Mouse (Mus musculus) ovary, postnatal 36 days (tissue): ENCODE measurements around the gene Rpl3l.
"Not testable (repeated sequence)": the region's sequence is repeated elsewhere in the genome, so short reads cannot be mapped to it uniquely, and the experiment has no call there.

Source experiments
- DNase-seq: peaks from one replicate; pipeline ENCODE4 v3.0.0; 2022; ENCODE audit warnings: low spot score, mixed read lengths

Gene Rpl3l

DNA sequence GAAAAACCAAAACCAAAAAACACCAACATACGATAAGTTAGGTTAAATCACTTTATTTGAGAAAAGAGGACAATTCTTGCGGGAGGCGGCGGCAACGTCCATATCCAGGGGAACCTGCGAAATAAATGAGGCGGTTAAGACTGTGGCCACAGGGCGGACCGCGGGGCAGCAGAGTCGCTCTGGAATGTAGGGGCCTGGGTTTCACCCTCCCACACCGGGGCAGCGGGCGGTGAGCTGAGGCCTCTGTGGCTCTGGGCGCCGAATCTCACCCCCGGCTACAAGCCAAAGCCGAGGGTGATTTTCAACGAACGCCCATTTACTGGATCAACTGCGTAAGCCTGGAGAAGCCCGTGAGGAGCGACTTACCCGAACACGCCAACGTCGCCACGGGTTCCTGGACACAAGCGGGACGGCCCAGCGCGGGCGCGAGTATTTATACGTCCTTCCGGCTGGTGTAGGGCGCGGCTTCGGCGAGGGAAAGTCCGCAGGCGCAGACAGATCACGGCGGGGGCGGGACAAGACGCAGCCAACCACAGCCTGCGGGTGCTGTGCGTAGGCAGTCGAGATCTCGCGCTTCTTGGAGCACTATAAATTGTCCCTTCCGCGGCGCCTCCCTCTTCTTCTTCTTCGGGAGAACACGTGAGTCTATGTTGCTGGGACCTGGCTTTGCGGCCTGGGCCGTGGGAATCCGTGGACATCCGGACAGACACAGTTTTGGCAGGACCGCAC, 8.0 kb upstream of the Rpl3l start:
- DNase-seq: peak; percentile 97

DNA sequence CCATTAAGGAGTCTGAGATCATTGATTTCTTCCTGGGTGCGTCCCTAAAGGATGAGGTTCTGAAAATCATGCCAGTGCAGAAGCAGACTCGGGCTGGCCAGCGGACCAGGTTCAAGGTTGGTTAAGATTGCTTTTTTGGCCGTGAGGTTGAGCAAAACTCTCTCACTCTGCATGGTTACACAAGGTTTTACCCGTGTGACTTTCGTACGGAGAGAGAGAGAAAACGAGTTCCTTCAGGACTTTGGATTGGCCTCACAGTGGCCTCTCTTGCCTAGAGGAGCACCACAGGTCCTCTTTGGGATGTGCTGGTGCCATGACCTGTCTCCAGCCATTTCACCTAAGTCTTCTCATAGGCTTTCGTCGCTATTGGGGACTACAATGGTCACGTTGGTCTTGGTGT, 7.0 kb upstream of the Rpl3l start:
- DNase-seq: not testable (repeated sequence)

DNA sequence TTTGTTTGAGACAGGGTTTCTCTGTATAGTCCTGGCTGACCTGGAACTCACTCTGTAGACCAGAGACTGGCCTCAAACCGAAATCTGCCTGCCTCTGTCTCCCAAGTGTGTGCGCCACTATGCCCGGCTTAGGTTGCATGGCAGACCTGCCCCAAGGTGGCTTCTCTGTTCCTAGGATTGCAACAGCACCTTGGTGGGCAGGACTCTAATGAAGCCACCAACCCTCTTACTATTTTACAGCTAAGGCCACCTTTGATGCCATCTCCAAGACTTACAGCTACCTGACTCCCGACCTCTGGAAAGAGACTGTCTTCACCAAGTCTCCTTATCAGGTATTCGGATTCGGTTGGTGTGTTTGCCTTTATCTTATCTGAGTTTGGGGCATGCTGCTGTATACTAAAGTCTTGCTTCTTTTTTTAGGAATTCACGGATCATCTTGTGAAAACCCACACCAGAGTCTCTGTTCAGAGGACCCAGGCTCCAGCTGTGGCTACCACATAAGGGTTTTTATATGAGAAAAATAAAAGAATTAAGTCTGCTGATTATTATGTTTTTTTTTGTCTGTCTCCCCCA, 6.2 kb upstream of the Rpl3l start:
- DNase-seq: not testable (repeated sequence)

DNA sequence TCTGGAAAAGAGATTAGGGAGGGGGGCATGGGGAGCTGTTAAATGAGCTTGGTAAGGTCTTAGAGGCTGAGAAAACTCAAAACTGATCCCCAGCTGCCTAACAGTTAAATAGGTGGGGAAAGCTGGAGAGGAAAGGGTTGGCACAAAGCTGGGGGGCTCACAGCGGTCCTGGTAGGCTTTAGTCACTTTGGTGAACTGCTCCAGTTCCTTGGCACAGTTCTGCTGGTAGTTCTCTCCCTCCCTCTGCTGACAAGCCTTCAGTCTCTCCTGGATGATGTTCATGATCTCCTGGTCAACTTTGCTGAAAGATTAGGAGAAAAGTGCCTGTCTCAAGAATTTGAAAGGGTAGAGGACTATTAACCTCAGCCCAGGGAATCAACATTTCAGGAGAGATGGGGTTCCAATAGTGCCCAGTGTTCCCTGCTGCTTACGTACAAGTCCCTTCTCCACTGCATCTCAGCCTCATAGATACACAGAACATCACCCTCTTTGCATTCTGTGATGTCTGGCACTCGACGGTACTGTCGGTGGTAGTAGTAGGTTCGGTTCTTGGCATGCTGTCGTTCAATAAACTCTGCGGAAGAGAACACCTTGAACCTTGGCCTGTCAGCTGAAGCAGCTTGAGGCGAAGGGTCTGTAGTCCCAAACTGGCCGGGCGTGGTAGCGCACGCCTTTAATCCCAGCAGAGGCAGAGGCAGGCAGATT, 5.2 kb upstream of the Rpl3l start:
- no peak for DNase-seq

DNA sequence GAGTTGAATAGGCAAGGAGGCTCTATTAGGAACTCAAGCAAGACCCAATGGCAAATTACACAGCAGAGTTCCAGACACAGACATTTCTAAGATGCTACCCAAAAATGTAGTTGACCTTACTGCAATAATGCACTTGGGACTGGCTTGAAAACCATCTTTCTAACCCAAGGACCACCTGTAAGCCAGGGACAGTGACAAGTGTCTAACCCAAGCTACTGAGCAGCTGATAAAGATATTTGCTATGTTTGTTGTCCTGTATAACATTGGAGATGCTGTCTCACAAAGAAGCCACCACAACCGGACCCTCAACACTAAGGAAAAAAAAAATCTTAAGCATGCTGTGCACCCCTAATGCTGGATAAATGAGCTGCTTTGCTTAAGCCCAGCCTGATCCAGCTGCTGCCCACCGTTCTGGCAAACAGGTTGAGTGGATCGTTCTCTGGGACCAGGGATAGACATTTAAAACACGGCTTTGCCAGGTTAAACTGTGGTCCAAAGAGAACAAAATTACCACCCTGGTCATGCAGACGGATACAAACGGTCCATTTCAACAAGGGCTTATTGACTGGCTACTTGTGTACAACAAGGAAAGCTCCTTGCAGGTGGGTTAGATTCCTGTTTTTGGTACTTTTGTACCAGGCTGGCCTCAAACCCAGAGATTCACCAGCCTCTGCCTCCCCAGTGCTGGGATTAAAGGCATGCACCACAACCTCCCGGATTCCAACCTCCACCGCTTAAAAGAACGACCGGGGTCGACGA, 4.3 kb upstream of the Rpl3l start:
- DNase-seq: no peak

DNA sequence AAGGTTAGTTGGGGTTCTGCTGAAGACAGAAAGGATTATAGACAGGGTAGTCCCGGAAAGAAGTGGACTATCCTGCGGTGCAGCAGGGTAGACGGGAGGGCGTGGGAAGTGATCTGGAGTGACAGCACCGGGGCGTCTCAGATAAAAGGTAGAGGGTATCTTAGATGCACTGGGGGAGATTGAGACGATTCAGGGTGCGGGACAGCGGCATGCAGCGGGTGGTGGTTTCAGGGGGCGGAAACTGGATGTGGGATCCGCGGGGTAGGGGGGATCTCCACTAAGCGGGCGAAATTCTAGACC, 3.8 kb upstream of the Rpl3l start:
- DNase-seq: no peak

DNA sequence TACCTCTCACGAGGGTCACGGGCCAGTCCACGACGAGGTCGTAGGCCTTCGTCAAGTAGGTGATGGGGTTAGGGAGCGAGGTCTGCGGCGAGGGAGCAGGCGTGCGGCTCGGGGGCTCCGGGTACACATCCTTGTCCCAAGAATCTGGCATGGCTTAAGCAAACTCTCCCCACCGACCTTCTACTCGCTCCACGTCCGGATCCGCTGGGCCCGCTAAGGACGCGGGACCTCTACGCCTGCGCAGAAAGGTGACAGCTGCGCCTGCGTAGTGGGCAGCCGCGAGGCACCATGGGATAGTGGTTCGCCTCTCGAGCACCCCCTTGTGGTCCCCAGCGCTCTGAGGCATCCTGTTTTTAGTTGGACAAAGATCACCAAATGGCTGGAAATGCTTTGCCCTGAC, 3.4 kb upstream of the Rpl3l start, which contains the start of gene Ndufb10:
Gene Ndufb10 (minus strand): TSS at position 295 of the 400 bp plus-strand sequence.
- peak; percentile 96 for DNase-seq

DNA sequence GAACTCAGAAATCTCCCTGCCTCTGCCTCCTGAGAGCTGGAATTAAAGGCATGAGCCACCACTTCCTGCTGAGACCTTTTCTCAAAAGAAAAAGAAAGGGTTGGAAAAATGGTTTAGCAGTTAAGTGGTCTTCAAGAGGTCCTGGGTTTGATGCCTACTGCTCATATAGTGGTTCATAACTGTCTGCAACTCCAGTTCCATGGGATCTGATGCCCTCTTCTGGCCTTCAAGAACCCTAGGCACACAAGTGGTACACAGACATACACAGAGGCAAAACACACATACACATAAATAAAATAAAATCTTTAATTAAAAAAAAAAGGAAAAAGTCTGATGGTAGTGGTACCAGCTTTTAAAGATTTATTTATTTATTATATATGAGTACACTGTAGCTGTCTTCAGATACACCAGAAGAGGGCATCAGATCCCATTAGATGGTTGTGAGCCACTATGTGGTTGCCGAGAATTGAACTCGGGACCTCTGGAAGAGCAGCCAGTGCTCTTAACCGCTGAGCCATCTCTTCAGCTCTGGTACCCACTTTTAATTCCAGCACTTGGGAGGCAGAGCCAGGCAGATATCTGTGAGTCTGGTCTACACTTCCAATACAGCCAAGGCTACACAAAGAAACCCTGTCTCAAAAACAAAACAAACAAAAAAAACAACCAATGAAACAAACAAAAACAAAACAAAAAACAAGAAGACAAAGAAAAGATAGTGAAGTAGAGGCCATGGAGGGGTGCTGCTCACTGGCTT, 1.8 kb upstream of the Rpl3l start:
- DNase-seq: no peak

DNA sequence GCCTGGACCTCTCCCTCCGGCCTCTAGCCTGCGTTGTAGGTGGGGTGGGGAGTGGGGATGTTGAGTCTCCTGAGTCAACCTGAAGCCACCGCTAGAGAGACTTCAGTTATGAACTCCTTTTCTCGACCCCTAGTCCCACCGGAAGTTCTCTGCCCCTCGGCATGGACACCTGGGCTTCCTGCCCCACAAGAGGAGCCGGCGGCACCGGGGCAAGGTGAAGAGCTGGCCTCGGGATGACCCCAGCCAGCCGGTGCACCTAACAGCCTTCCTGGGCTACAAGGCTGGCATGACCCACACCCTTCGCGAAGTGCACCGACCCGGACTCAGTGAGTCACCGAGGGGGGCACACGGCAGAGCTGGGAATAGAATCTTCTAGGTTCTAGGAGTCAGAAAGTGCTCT, 564 bp downstream of the Rpl3l start:
- DNase-seq: no peak

DNA sequence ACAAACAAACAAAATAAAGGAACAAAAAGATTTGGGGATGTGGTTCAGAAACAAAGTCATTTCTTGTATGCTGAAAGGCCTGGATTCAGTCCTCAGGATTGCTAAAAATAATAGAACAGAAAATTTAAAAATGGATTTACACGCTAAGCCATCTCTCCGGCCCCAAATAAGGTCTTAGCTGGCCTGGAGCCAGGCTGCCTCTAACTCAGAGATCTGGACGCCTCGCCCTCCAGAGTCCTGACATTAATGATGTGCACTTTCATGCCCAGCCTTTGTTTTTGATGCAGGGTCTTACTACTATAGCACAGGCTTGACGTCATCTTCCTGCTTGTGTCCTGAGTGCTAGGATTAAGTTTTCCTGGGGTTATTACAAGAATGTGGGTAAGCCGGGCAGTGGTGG, 1.4 kb downstream of the Rpl3l start:
- no peak for DNase-seq

DNA sequence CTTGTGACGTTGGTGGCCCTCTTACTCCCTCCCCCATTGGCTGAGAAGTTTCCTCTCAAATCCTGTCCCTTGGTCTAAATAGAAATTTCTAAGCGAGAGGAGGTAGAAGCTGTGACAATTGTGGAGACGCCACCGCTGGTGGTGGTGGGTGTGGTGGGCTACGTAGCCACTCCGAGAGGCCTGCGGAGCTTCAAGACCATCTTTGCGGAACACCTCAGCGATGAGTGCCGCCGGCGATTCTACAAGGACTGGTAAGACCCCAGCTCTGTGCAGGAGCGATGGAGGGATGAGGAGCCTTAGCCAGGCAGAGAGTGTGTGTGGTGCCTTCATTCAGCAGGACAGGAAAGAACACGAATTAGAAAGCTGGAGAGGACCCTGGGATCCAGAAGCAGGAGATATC, 3.2 kb downstream of the Rpl3l start:
- DNase-seq: no peak

DNA sequence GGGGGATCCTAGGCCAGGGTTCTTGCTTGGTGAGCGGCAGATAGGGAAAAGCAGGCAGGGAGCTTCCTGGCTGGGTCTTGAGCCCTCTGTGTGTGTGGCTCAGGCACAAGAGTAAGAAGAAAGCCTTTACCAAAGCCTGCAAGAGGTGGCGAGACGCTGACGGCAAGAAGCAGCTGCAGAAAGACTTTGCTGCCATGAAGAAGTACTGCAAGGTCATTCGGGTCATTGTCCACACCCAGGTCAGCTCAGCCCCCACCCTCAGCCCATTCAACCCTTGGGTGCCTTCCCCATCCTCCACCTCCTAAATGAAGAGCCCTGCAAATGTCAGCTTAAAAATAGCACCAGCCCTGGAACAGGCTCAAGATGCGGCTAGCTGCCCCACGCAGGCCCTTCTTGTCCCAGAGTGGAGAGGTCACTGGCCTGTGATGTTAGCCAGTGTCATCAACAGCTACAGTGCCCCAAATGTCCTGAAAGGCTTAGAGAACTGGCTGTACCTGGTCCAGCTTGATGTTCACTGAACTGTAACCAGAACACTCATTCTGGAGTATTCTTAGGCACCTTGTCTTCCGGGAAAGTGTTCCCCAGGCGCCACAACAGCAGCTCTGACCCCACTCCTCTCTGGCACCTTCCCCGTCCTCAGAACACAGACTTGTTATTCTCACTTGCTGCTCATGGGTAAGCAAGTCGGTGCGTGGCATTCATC, 4.8 kb downstream of the Rpl3l start:
- no peak for DNase-seq

DNA sequence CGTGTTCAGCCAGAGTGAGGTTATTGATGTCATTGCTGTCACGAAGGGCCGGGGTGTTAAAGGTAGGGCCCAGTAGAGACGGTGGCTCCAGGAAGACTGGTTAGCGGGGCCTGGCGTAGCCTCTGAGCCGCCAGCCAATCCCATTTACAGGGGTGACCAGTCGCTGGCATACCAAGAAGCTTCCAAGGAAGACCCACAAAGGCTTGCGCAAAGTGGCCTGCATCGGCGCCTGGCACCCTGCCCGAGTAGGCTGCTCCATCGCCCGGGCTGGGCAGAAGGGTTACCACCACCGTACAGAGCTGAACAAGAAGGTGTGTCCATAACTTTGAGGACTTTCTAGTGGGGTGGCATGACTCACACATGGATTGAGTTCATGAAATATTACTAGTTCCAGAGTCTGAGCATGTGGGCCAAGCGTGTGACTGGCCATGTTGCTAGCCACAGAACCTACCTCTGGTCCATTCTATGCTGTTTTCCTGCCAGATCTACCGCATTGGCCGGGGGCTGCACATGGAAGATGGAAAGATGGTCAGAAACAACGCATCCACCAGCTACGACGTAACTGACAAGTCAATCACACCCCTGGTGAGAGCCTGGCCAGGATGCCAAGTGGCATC, 5.9 kb downstream of the Rpl3l start:
- DNase-seq: no peak

DNA sequence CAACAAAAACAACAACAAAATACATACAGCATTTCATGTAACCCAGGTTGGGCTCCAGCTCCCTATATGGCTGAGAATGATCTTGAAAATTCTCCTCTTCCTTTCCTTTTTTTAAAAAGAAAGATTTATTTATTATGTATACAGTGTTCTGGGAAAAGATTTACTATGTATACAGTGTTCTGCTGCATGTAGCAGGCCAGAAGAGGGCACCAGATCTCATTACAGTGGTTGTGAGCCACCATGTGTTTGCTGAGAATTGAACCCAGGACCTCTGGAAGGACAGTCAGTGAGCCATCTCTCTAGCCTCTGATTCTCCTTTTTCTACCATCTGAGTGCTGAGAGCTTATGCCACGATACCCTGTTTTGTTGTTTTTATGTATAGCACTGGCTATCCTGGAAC, 6.9 kb downstream of the Rpl3l start:
- no peak for DNase-seq

DNA sequence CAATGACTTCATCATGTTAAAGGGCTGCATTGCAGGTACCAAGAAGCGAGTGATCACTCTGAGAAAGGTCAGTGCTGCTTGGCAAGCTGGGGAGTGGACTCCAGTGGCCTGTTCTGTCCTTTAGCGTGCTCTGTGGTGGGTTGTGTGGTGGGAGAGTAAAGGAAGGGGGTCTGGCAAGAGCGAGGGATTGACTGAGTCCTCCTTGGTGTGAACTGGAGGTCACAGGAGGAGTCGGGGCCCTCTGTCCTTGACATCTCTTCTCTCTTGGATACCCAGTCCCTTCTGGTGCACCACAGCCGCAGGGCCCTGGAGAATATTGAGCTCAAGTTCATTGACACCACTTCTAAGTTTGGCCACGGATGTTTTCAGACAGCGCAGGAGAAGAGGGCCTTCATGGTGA, 7.8 kb downstream of the Rpl3l start:
- no peak for DNase-seq

DNA sequence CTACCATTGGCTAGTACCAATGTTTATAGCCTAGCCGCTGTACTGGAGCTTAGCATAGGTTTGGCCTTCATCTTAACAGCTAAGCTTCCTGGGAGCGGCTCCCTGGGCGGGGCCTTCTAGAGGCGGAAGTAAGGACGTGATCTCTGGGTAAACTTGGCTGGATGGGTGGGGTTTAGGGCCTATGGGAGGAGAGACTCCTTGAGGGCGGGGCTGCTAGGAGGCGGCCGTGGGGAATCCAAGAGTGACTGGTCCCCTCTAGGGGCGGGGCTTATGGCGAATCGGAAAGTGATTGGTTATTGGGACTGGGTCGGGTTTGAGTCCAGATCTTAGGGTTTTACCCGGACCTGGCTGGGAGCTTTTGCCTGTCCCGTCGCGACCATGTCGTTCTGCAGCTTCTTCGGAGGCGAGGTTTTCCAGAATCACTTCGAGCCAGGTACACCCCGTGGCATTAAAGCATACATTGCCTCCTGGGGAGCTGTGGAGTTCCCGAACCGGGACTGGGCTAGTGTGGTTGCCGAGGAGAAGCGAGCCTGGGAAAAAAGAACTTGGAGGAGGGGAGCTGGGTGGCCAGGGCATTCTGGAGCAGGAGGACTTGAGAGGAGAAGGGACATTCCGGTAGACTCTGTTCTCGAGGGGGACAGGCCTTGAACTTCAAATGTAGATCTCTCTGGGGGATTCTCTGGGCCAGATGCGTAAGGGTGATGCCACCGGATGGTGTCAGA, 8.9 kb downstream of the Rpl3l start, which contains the start of gene Msrb1:
Gene Msrb1 (plus strand): TSS at position 313 of the 722 bp plus-strand sequence.
- peak; percentile 92 for DNase-seq

DNA sequence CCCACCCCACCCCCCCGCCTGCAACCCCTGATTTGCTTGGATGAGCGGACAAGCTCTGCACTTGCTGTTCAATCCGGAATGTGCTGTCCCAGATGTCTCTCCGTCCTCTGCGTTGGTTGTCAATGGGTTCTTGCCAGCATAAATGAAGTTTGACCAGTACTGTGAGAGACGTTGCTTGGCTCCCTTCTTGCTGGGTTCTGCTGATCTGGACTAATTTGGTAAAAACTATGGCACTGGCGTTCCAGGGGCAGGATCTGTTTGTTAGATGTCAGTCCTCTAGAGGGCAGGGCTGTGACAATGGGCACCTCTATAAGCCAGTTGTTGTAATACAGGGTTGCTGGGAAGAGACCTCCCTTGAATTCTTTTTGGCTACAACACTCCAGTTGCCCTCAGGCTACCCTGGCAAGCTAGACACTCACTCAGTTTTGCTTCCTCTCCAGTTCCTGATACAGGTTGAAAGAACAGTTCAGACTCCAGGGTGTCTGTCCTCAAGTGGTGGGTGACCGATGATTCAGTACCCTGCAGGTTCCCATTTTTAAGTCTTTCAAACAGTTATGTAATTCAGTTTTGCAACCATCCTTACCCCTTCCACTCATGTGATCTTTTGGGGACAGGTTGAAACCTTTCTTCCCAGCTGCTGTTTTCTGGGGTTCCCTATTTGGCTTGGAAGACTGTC, 9.7 kb downstream of the Rpl3l start:
- no peak for DNase-seq

DNA sequence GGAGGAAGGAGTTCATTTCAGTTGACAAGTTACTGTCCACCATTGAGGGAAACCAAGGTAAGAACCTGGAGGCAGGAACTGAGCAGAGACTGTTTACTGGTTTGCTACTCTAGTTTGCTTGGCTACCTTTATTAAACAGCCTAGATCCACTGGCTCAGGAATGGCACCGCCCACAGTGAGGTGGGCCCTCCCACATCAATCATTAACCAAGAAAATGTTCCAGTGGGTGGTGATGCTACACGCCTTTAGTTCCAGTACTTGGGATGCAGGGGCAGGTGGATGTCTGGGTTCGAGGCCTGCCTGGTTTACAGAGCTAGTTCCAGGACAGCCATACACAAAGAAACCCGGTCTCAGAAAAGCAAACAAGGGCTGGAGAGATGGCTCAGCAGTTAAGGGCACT, 10.6 kb downstream of the Rpl3l start:
- DNase-seq: no peak

DNA sequence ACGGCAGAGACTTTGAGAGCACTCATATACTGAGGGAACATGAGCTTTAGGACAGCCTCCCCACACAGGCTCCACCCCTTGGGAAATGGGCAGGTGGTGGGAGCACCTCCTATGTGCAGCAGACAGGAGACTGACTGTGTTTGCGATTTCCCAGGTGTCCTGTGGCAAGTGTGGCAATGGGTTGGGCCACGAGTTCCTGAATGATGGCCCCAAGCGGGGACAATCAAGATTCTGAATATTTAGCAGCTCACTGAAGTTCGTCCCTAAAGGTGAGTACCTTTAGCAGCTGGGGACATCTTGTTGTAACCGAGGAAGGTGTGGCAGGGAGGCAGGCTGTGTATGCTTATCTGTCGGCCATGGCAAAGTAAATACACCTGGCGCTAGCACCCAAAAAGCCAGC, 12.3 kb downstream of the Rpl3l start:
- no peak for DNase-seq

DNA sequence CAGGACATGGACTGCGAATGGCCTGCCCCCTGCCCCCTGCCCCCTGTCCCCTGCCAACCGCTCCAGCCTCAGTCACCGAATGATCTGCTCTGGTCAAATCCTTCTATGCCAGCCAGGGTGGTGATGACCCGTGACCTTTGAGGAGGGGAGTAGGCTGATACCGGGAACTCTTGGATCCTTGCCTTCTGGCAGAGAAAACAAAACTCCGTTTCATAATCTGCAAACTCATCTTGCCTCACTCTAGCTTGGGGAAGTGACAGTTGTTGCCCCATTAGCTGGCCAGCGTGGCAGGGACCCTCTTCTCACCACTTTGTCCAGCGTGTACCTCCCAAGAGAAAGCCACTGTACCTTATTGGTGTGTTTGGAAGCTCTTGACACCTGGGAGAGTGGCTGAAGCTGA, 14.7 kb downstream of the Rpl3l start:
- DNase-seq: no peak
